Mouse (Mus musculus): Measurements from ENCODE around the gene Lce3f. TPM values are rescaled to one million over a fixed set of nuclear protein-coding genes. Genes with fewer than 3 reads are reported as not detected.

Gene Lce3f
- not detected for polyA plus RNA-seq (2014; fragmentation: Illumina TruSeq; extraction: RNeasy Lipid Tissue Mini Kit (QIAGEN cat#74804); ENCODE audit: low read depth, low replicate concordance)

GRCm38 (mm10) chr3:92991926-92992325 is at the start of gene Lce3f:
Lce3f (plus strand) TSS chr3:92992226.

GRCm38 (mm10) chr3:92944186-92944585 is 47.8 kb upstream of the Lce3f start, which contains the start of gene Lce3c:
Lce3c (plus strand) TSS chr3:92944486.

GRCm38 (mm10) chr3:92957090-92957489 is 34.9 kb upstream of the Lce3f start, which contains the start of gene Lce3d:
Lce3d (plus strand) TSS chr3:92957390.

GRCm38 (mm10) chr3:92966761-92967160 is 25.3 kb upstream of the Lce3f start, which contains the start of gene Lce3e:
Lce3e (plus strand) TSS chr3:92967061.

GRCm38 (mm10) chr3:93015460-93016104 is 23.6 kb downstream of the Lce3f start, which contains the start of gene Crct1:
Crct1 (minus strand) TSS chr3:93015687.

GRCm38 (mm10) chr3:93018960-93019359 is 26.9 kb downstream of the Lce3f start, which contains the start of gene Lce1m:
Lce1m (minus strand) TSS chr3:93019060.

Other genes with a start within 250 kb of the Lce3f start
- gene Lce1g, start 239.9 kb upstream of the Lce3f start, polyA plus RNA-seq (2014; fragmentation: Illumina TruSeq; extraction: RNeasy Lipid Tissue Mini Kit (QIAGEN cat#74804); ENCODE audit: low read depth, low replicate concordance), result not detected
- not detected for gene Lce1h, start 227.2 kb upstream of the Lce3f start, polyA plus RNA-seq (2014; fragmentation: Illumina TruSeq; extraction: RNeasy Lipid Tissue Mini Kit (QIAGEN cat#74804); ENCODE audit: low read depth, low replicate concordance)
- not detected for gene Lce1i, start 213.3 kb upstream of the Lce3f start, polyA plus RNA-seq (2014; fragmentation: Illumina TruSeq; extraction: RNeasy Lipid Tissue Mini Kit (QIAGEN cat#74804); ENCODE audit: low read depth, low replicate concordance)
- gene Lce1j, start 201.7 kb upstream of the Lce3f start, polyA plus RNA-seq (2014; fragmentation: Illumina TruSeq; extraction: RNeasy Lipid Tissue Mini Kit (QIAGEN cat#74804); ENCODE audit: low read depth, low replicate concordance), result not detected
- not detected for gene Lce1k, start 184.3 kb upstream of the Lce3f start, polyA plus RNA-seq (2014; fragmentation: Illumina TruSeq; extraction: RNeasy Lipid Tissue Mini Kit (QIAGEN cat#74804); ENCODE audit: low read depth, low replicate concordance)
- not detected for gene Kprp, start 165.0 kb upstream of the Lce3f start, polyA plus RNA-seq (2014; fragmentation: Illumina TruSeq; extraction: RNeasy Lipid Tissue Mini Kit (QIAGEN cat#74804); ENCODE audit: low read depth, low replicate concordance)
- not detected for gene Lce1l, start 140.9 kb upstream of the Lce3f start, polyA plus RNA-seq (2014; fragmentation: Illumina TruSeq; extraction: RNeasy Lipid Tissue Mini Kit (QIAGEN cat#74804); ENCODE audit: low read depth, low replicate concordance)
- gene 2310050C09Rik, start 122.0 kb upstream of the Lce3f start, polyA plus RNA-seq (2014; fragmentation: Illumina TruSeq; extraction: RNeasy Lipid Tissue Mini Kit (QIAGEN cat#74804); ENCODE audit: low read depth, low replicate concordance), result not detected
- not detected for gene Lce3a, start 66.0 kb upstream of the Lce3f start, polyA plus RNA-seq (2014; fragmentation: Illumina TruSeq; extraction: RNeasy Lipid Tissue Mini Kit (QIAGEN cat#74804); ENCODE audit: low read depth, low replicate concordance)
- not detected for gene Lce3b, start 59.2 kb upstream of the Lce3f start, polyA plus RNA-seq (2014; fragmentation: Illumina TruSeq; extraction: RNeasy Lipid Tissue Mini Kit (QIAGEN cat#74804); ENCODE audit: low read depth, low replicate concordance)
- gene Lce3c, start 47.7 kb upstream of the Lce3f start, polyA plus RNA-seq (2014; fragmentation: Illumina TruSeq; extraction: RNeasy Lipid Tissue Mini Kit (QIAGEN cat#74804); ENCODE audit: low read depth, low replicate concordance), result not detected
- gene Lce3d, start 34.8 kb upstream of the Lce3f start, polyA plus RNA-seq (2014; fragmentation: Illumina TruSeq; extraction: RNeasy Lipid Tissue Mini Kit (QIAGEN cat#74804); ENCODE audit: low read depth, low replicate concordance), result not detected
- gene Lce3e, start 25.2 kb upstream of the Lce3f start, polyA plus RNA-seq (2014; fragmentation: Illumina TruSeq; extraction: RNeasy Lipid Tissue Mini Kit (QIAGEN cat#74804); ENCODE audit: low read depth, low replicate concordance), result not detected
- not detected for gene Crct1, start 23.5 kb downstream of the Lce3f start, polyA plus RNA-seq (2014; fragmentation: Illumina TruSeq; extraction: RNeasy Lipid Tissue Mini Kit (QIAGEN cat#74804); ENCODE audit: low read depth, low replicate concordance)
- not detected for gene Lce1m, start 26.8 kb downstream of the Lce3f start, polyA plus RNA-seq (2014; fragmentation: Illumina TruSeq; extraction: RNeasy Lipid Tissue Mini Kit (QIAGEN cat#74804); ENCODE audit: low read depth, low replicate concordance)
- gene Gm4858, start 76.6 kb downstream of the Lce3f start, polyA plus RNA-seq (2014; fragmentation: Illumina TruSeq; extraction: RNeasy Lipid Tissue Mini Kit (QIAGEN cat#74804); ENCODE audit: low read depth, low replicate concordance), result not detected
- gene Crnn, start 152.6 kb downstream of the Lce3f start, polyA plus RNA-seq (2014; fragmentation: Illumina TruSeq; extraction: RNeasy Lipid Tissue Mini Kit (QIAGEN cat#74804); ENCODE audit: low read depth, low replicate concordance), result not detected
- not detected for gene Flg2, start 205.1 kb downstream of the Lce3f start, polyA plus RNA-seq (2014; fragmentation: Illumina TruSeq; extraction: RNeasy Lipid Tissue Mini Kit (QIAGEN cat#74804); ENCODE audit: low read depth, low replicate concordance)

Measured in liver, adult 10 weeks (tissue).